Mouse (Mus musculus) spleen, adult 2 months (tissue): ENCODE measurements around the gene Sprr2h. TPM values are rescaled to one million over a fixed set of nuclear protein-coding genes. Genes with fewer than 3 reads are reported as not detected.

Experiments used
- DNase-seq, 2 experiments: peaks; one replicate each; pipeline versions ENCODE4 v3.0.0 to v3.0.0-alpha.2; 2012 to 2021; ENCODE audit warnings: low spot score in 2 of 2, low read depth in 1 of 2
- H3K27ac ChIP-seq: fragments of 200-500 bp; 2 replicates; pipeline ENCODE4 v1.5.1; 2012; ENCODE audit warnings: low read length, inconsistent platforms; ENCODE audit not compliant: insufficient read depth
- H3K27me3 ChIP-seq: fragments of 200-500 bp; 2 replicates; pipeline ENCODE4 v1.6.1; 2012; ENCODE audit warnings: mild to moderate bottlenecking, moderate library complexity, low read length, inconsistent platforms; ENCODE audit not compliant: control insufficient read depth, insufficient read depth
- H3K36me3 ChIP-seq: fragments of 200-500 bp; 2 replicates; pipeline ENCODE4 v1.6.1; 2012; ENCODE audit warnings: mild to moderate bottlenecking, low read length, inconsistent platforms; ENCODE audit not compliant: control insufficient read depth, insufficient read depth
- H3K4me1 ChIP-seq: fragments of 200-500 bp; 2 replicates; pipeline ENCODE4 v1.6.1; 2011; ENCODE audit warnings: inconsistent platforms; ENCODE audit not compliant: control insufficient read depth, insufficient read depth, insufficient read length
- H3K4me3 ChIP-seq: fragments of 200-500 bp; 2 replicates; pipeline ENCODE4 v1.5.1; 2011; ENCODE audit warnings: mild to moderate bottlenecking, inconsistent platforms; ENCODE audit not compliant: insufficient read depth, insufficient read length; ENCODE audit errors: extremely low read depth
- CTCF ChIP-seq: fragments of 200-500 bp; IDR thresholded peaks from 2 replicates; pipeline ENCODE4 v1.5.1; 2011; ENCODE audit warnings: mild to moderate bottlenecking, inconsistent platforms; ENCODE audit not compliant: insufficient read depth, insufficient read length, insufficient replicate concordance; ENCODE audit errors: extremely low read depth
- POLR2A ChIP-seq: fragments of 200-500 bp; IDR thresholded peaks from 2 replicates; pipeline ENCODE4 v1.6.1; 2011; ENCODE audit warnings: low read depth, low read length, inconsistent platforms
- WGBS: fragments of 180-500 bp; shearing (Covaris S2); methylation state at CpG from one replicate; pipeline ENCODE4 v1.1.7; 2018; 5-methylcytosine and 5-hydroxymethylcytosine counted together
- polyA plus RNA-seq: library from polyadenylated mRNA; depleted of rRNA; stranded (reverse); fragments of >200 nt; gene quantifications from 2 replicates; pipeline ENCODE4 v1.2.3, GENCODE M21; 2012; rRNA removed

Sprr2h gene
- polyA plus RNA-seq, 1 experiment = not detected

GRCm38 (mm10) chr3:92394301-92394700 lies 8.8 kb downstream of the Sprr2h start:
- H3K4me1 ChIP-seq = no peaks in the 10 kb centered on the region
- H3K27ac ChIP-seq = no peak overlapping the region
- H3K4me3 ChIP-seq = no peak overlapping the region
- no peak for TF ChIP-seq CTCF
- TF ChIP-seq POLR2A = no peak
- no peaks in the 10 kb centered on the region for H3K27me3 ChIP-seq
- DNase-seq = no peak
- 15% methylated on average over 1 of the region's 1 CpGs for WGBS
- no peaks in the 10 kb centered on the region for H3K36me3 ChIP-seq

- no peak within 1 kb of the TSS for H3K27ac ChIP-seq
- H3K4me3 ChIP-seq = no peak within 1 kb of the TSS
- 94% methylated on average over 2 of the region's 2 CpGs for WGBS
- no peak for TF ChIP-seq CTCF
- no peak for TF ChIP-seq POLR2A
- no peaks in the 10 kb centered on the region for H3K27me3 ChIP-seq
- no peak for DNase-seq
- H3K36me3 ChIP-seq = no peaks in the 10 kb centered on the region
- no peaks in the 10 kb centered on the region for H3K4me1 ChIP-seq
Measured at GRCm38 (mm10) chr3:92407691-92408090, 22.2 kb downstream of the Sprr2h start, which contains the start of gene Sprr2i. Gene Sprr2i, plus strand, starts transcription at chr3:92407991.

GRCm38 (mm10) chr3:92417782-92418181 lies 32.3 kb downstream of the Sprr2h start, which contains the start of gene Sprr2j-ps:
Gene Sprr2j-ps, plus strand, starts transcription at chr3:92418082.
- no peak within 1 kb of the TSS for H3K4me3 ChIP-seq
- H3K36me3 ChIP-seq = no peaks in the 10 kb centered on the region
- H3K27me3 ChIP-seq = no peaks in the 10 kb centered on the region
- no peaks in the 10 kb centered on the region for H3K4me1 ChIP-seq
- TF ChIP-seq POLR2A = no peak
- no peak for TF ChIP-seq CTCF
- 96% methylated on average over 2 of the region's 2 CpGs for WGBS
- H3K27ac ChIP-seq = no peak within 1 kb of the TSS
- no peak for DNase-seq

- no peak within 1 kb of the TSS for H3K27ac ChIP-seq
- no peak within 1 kb of the TSS for H3K4me3 ChIP-seq
Measured at GRCm38 (mm10) chr3:92429323-92429722, 43.8 kb downstream of the Sprr2h start, which contains the start of gene Gm9774. Gene Gm9774, minus strand, starts transcription at chr3:92429423.

GRCm38 (mm10) chr3:92432282-92432681 lies 46.8 kb downstream of the Sprr2h start, which contains the start of gene Sprr2k:
Gene Sprr2k, plus strand, starts transcription at chr3:92432582.
- no peaks in the 10 kb centered on the region for H3K27me3 ChIP-seq
- TF ChIP-seq POLR2A (no peak), CTCF (no peak)
- 82% methylated on average over 2 of the region's 2 CpGs for WGBS
- H3K4me1 ChIP-seq = no peaks in the 10 kb centered on the region
- no peak for DNase-seq
- no peaks in the 10 kb centered on the region for H3K36me3 ChIP-seq
- no peak within 1 kb of the TSS for H3K27ac ChIP-seq
- no peak within 1 kb of the TSS for H3K4me3 ChIP-seq

More at GRCm38 (mm10) chr3:92429323-92429722, 43.8 kb downstream of the Sprr2h start, which contains the start of gene Gm9774:
- H3K27me3 ChIP-seq = no peaks in the 10 kb centered on the region
- H3K36me3 ChIP-seq = no peaks in the 10 kb centered on the region
- no peak for DNase-seq
- 92% methylated on average over 6 of the region's 6 CpGs for WGBS
- no peak for TF ChIP-seq POLR2A
- TF ChIP-seq CTCF = no peak
- H3K4me1 ChIP-seq = no peaks in the 10 kb centered on the region

Other genes starting within 250 kb of the Sprr2h start
- gene Lelp1, start 242.9 kb upstream of the Sprr2h start, polyA plus RNA-seq = not detected in 2 replicates
- not detected in 2 replicates for gene Sprr2a1, start 169.9 kb upstream of the Sprr2h start, polyA plus RNA-seq
- gene Sprr2a2, start 169.8 kb upstream of the Sprr2h start, polyA plus RNA-seq = 1.1 and 1.3 TPM in 2 replicates
- gene Sprr2a3, start 100.3 kb upstream of the Sprr2h start, polyA plus RNA-seq = not detected in 2 replicates
- gene Sprr2b, start 69.1 kb upstream of the Sprr2h start, polyA plus RNA-seq = not detected in 2 replicates
- gene Sprr2d, start 46.5 kb upstream of the Sprr2h start, polyA plus RNA-seq = not detected in 2 replicates
- gene Sprr2e, start 33.5 kb upstream of the Sprr2h start, polyA plus RNA-seq = not detected in 2 replicates
- gene Sprr2f, start 20.5 kb upstream of the Sprr2h start, polyA plus RNA-seq = not detected in 2 replicates
- not detected in 2 replicates for gene Sprr2i, start 22.3 kb downstream of the Sprr2h start, polyA plus RNA-seq
- not detected in 2 replicates for gene Sprr2j-ps, start 32.4 kb downstream of the Sprr2h start, polyA plus RNA-seq
- gene Gm9774, start 43.7 kb downstream of the Sprr2h start, polyA plus RNA-seq = 3.5 and 6.0 TPM in 2 replicates
- not detected in 2 replicates for gene Sprr2k, start 46.9 kb downstream of the Sprr2h start, polyA plus RNA-seq
- gene Sprr1b, start 53.1 kb downstream of the Sprr2h start, polyA plus RNA-seq = not detected in 2 replicates
- gene Sprr3, start 73.0 kb downstream of the Sprr2h start, polyA plus RNA-seq = not detected in 2 replicates
- 0.15 TPM in 1 of 2 replicates, not detected in the other for gene Sprr1a, start 100.2 kb downstream of the Sprr2h start, polyA plus RNA-seq
- not detected in 2 replicates for gene Sprr4, start 114.8 kb downstream of the Sprr2h start, polyA plus RNA-seq
- not detected in 2 replicates for gene 2310046K23Rik, start 148.8 kb downstream of the Sprr2h start, polyA plus RNA-seq
- gene Ivl, start 188.1 kb downstream of the Sprr2h start, polyA plus RNA-seq = not detected in 2 replicates
- gene Smcp, start 203.3 kb downstream of the Sprr2h start, polyA plus RNA-seq = not detected in 2 replicates
- gene 2210017I01Rik, start 221.8 kb downstream of the Sprr2h start, polyA plus RNA-seq = not detected in 2 replicates
- gene Lce6a, start 236.0 kb downstream of the Sprr2h start, polyA plus RNA-seq = not detected in 2 replicates